Mouse (Mus musculus): ENCODE data around the gene Olfr981.

Gene Olfr981

GRCm38 (mm10) chr9:40021164-40021563, at the start of gene Olfr981:
Gene Olfr981 (plus strand): TSS chr9:40021464.
- 67% methylated on average over 2 of the region's 2 CpGs for WGBS

- WGBS = 80% methylated on average over 1 of the region's 1 CpGs
Measured at GRCm38 (mm10) chr9:39976581-39977145, 44.6 kb upstream of the Olfr981 start.

- 86% methylated on average over 2 of the region's 2 CpGs for WGBS
Measured at GRCm38 (mm10) chr9:39991813-39992212, 29.5 kb upstream of the Olfr981 start, which contains the start of gene Olfr978. Gene Olfr978 (plus strand): TSS chr9:39992113.

- WGBS = 98% methylated on average over 1 of the region's 1 CpGs
Measured at GRCm38 (mm10) chr9:40003365-40003764, 17.9 kb upstream of the Olfr981 start, which contains the start of gene Olfr979. Gene Olfr979 (minus strand): TSS chr9:40003465.

GRCm38 (mm10) chr9:40009482-40009881, 11.8 kb upstream of the Olfr981 start, which contains the start of gene Olfr980:
Gene Olfr980 (minus strand): TSS chr9:40009582.
- WGBS = 95% methylated on average over 1 of the region's 1 CpGs

- WGBS = 93% methylated on average over 19 of the region's 19 CpGs
Measured at GRCm38 (mm10) chr9:40050138-40050537, 28.9 kb downstream of the Olfr981 start.

- 61% methylated on average over 2 of the region's 2 CpGs for WGBS
Measured at GRCm38 (mm10) chr9:40073529-40073928, 52.3 kb downstream of the Olfr981 start, which contains the start of gene Olfr982. Gene Olfr982 (plus strand): TSS chr9:40073829.
